Mouse (Mus musculus): ENCODE data around the gene Clba1.

Gene Clba1

GRCm38 (mm10) chr12:112794998-112795397 lies 13.7 kb upstream of the Clba1 start:
- no peak for DNase-seq (ENCODE audit: low read depth, low spot score)

GRCm38 (mm10) chr12:112795466-112796104 lies 13.2 kb upstream of the Clba1 start:
- no peak for DNase-seq (ENCODE audit: low read depth, low spot score)

- DNase-seq (ENCODE audit: low read depth, low spot score) = no peak
Observed at GRCm38 (mm10) chr12:112796551-112797510, 11.9 kb upstream of the Clba1 start.

GRCm38 (mm10) chr12:112797672-112798331 lies 10.9 kb upstream of the Clba1 start:
- peak; percentile 57 for DNase-seq (ENCODE audit: low read depth, low spot score)

GRCm38 (mm10) chr12:112798332-112798681 lies 10.4 kb upstream of the Clba1 start:
- DNase-seq (ENCODE audit: low read depth, low spot score) = no peak

GRCm38 (mm10) chr12:112798716-112799115 lies 10.0 kb upstream of the Clba1 start:
- no peak for DNase-seq (ENCODE audit: low read depth, low spot score)

- no peak for DNase-seq (ENCODE audit: low read depth, low spot score)
Observed at GRCm38 (mm10) chr12:112799237-112799970, 9.3 kb upstream of the Clba1 start.

- no peak for DNase-seq (ENCODE audit: low read depth, low spot score)
Observed at GRCm38 (mm10) chr12:112800476-112800875, 8.3 kb upstream of the Clba1 start.

- no peak for DNase-seq (ENCODE audit: low read depth, low spot score)
Observed at GRCm38 (mm10) chr12:112801864-112802846, 6.6 kb upstream of the Clba1 start, which contains the start of gene Ahnak2. Gene Ahnak2 (minus strand): TSS chr12:112802657.

- DNase-seq (ENCODE audit: low read depth, low spot score) = no peak
Observed at GRCm38 (mm10) chr12:112802917-112803316, 5.8 kb upstream of the Clba1 start.

GRCm38 (mm10) chr12:112804046-112804445 lies 4.7 kb upstream of the Clba1 start:
- DNase-seq (ENCODE audit: low read depth, low spot score) = no peak

GRCm38 (mm10) chr12:112806044-112806443 lies 2.7 kb upstream of the Clba1 start:
- DNase-seq (ENCODE audit: low read depth, low spot score) = no peak

- DNase-seq (ENCODE audit: low read depth, low spot score) = no peak
Observed at GRCm38 (mm10) chr12:112807796-112808195, 941 bp upstream of the Clba1 start.

- DNase-seq (ENCODE audit: low read depth, low spot score) = no peak
Observed at GRCm38 (mm10) chr12:112808212-112808586, 538 bp upstream of the Clba1 start.

GRCm38 (mm10) chr12:112809641-112810040 lies 904 bp downstream of the Clba1 start:
- DNase-seq (ENCODE audit: low read depth, low spot score) = no peak

GRCm38 (mm10) chr12:112810092-112810885 lies 1.6 kb downstream of the Clba1 start:
- DNase-seq (ENCODE audit: low read depth, low spot score) = no peak

- DNase-seq (ENCODE audit: low read depth, low spot score) = no peak
Observed at GRCm38 (mm10) chr12:112813370-112813769, 4.6 kb downstream of the Clba1 start.

- no peak for DNase-seq (ENCODE audit: low read depth, low spot score)
Observed at GRCm38 (mm10) chr12:112814682-112815470, 6.1 kb downstream of the Clba1 start.

- no peak for DNase-seq (ENCODE audit: low read depth, low spot score)
Observed at GRCm38 (mm10) chr12:112816294-112816693, 7.6 kb downstream of the Clba1 start.
